Mouse (Mus musculus) kidney, adult 2 months (tissue): ENCODE results near the gene Tmem50b.

ENCODE experiments used
- CTCF ChIP-seq: fragments of 200-500 bp; conservative IDR thresholded peaks from 2 replicates; pipeline ENCODE4 v1.5.1; 2011; ENCODE audit warnings: low read depth, mild to moderate bottlenecking, control low read depth, low read length, moderate library complexity, mixed read lengths; ENCODE audit not compliant: insufficient read depth, insufficient read length
- POLR2A ChIP-seq: fragments of 200-500 bp; IDR thresholded peaks from one replicate; pipeline ENCODE4 v1.6.1; 2011; ENCODE audit warnings: low read depth, low read length, control low read depth

DNA sequence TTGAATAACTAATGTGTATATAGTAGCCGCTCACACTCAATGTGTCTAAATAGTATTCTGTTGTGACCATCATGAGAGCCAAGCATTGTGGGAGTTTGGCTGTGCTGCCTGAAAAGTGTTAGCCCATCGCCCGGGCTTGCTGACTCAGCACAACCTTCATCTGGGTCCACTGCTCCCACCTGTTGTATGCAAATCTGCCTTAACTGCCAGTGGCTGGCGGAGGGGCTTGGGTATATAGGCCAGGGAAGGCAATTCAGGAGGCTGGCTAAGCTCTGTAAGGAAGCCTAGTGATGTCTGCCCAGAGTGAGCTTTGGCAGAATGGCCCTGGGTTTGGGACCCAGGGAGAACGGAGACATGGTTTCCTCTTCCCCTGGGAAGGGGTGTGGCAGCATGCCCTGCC, 22.6 kb upstream of the Tmem50b start:
- TF ChIP-seq POLR2A (no peak), CTCF (no peak)
